Mouse (Mus musculus) liver, postnatal 0 days (tissue): ENCODE data around the gene Yars.

Experiments used
- CTCF ChIP-seq: sonication (generic); IDR thresholded peaks from 2 replicates; pipeline ENCODE4 v1.5.1; 2016; ENCODE audit warnings: antibody characterized with exemption, low read depth
- EP300 ChIP-seq: IDR thresholded peaks from 2 replicates; pipeline ENCODE4 v1.6.1; 2016; ENCODE audit warnings: antibody characterized with exemption, low read depth, mild to moderate bottlenecking

GRCm38 (mm10) chr4:129172529-129172928, 17.0 kb upstream of the Yars start:
- TF ChIP-seq CTCF (peak; percentile 32; the same call in 1 of the 2 replicates), EP300 (no peak)
